Mouse (Mus musculus): Measurements from ENCODE around the gene Atp6ap1. TPM values are rescaled to one million over a fixed set of nuclear protein-coding genes. Genes with fewer than 3 reads are reported as not detected.

The Atp6ap1 gene
- 79.2 and 79.8 TPM in 2 replicates for polyA plus RNA-seq (2015; fragmentation: Nextera tagmentation; extraction: Ambion mirVana)

DNA sequence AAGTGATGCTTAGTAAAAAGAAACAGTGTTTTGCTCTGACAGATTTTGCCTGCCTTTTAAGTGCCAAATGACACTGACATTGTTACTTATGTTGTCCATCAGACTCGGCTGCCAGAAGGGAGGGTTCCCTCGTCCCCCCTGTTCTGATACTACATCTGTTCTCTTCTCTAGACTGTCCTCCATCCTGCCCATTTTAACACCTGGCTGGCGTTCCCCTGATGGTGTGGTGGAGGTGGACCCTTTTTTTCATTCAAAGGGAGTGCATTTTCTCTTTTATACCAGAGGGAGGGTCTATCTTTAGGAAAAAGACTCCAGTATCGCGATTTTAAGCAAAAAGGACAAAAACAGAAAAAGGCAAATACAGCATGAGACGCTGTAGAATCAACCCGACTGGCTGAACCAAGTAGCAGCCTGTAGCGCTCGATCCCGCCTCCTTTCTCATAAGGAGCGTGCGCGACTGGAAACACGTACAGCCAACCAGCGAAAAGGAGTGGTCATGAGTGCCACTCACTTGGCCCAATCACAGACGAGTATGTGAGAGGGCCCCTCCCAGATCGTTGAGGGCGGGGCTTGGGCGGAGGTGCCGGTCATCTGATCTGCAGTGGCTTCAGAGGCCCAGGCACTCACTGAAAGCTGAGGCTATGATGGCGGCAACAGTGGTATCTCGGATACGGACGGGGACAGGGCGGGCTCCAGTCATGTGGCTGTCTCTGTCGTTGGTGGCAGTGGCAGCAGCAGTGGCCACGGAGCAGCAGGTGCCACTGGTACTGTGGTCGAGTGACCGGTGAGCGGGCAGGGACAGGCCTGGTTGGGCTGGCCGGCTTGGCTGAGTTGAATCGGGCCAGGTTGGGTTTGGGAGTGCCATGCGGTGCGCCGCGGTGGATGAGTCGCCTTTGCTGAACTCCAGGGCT, at the start of gene Atp6ap1:
Gene Atp6ap1 (plus strand): TSS at position 560 of the 911 bp plus-strand sequence.
- peak; percentile 99 for ATAC-seq (ENCODE audit: low read depth)
- peaks cover 4% of the 10 kb centered on the region; the same call in 1 of the 2 replicates for H3K4me1 ChIP-seq (ENCODE audit: control insufficient read depth, low read depth, low read length)
- no peaks in the 10 kb centered on the region for H3K9me3 ChIP-seq (replicated peaks; ENCODE audit: control insufficient read depth, low read length)
- H3K9ac ChIP-seq (ENCODE audit: low read depth, low read length) = peak within 1 kb of the TSS; percentile 85
- peak within 1 kb of the TSS; percentile 79 for H3K4me3 ChIP-seq (ENCODE audit: low read depth, low read length)
- H3K36me3 ChIP-seq (ENCODE audit: control insufficient read depth, insufficient read depth) = peaks cover 7% of the 10 kb centered on the region; the same call in 1 of the 2 replicates
- peak within 1 kb of the TSS; percentile 69 for H3K4me2 ChIP-seq (ENCODE audit: low read depth, low read length)
- whole genome bisulfite sequencing (ENCODE audit: insufficient replicate concordance) = 19% methylated on average over 37 of the region's 37 CpGs
- peak within 1 kb of the TSS; percentile 84 for H3K27ac ChIP-seq (ENCODE audit: low read length)
- H3K27me3 ChIP-seq (ENCODE audit: control insufficient read depth, insufficient read depth, low read depth, low read length) = no peaks in the 10 kb centered on the region

DNA sequence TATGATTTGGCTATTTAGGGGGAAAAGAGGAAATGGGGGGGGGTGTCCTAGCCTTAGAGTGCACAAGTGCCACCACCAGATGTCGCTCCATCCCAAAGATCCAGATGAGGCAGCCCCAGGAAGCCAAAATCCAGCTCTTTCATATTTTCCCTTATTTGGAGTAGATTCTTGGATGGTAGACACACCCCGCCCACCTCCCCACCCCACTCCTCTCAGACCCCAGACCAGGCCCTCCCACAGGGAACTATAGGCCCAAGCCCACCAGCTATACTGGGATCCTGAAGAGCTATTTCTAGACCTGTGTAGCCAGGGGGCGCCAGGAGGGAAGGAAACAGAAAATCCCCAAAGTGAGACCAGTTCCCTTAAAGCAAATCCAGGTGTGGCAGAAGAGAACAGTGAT, 48.2 kb upstream of the Atp6ap1 start:
- Histone ChIP-seq H3K4me3 (ENCODE audit: low read depth, low read length) (no peak overlapping the region), H3K36me3 (ENCODE audit: control insufficient read depth, insufficient read depth) (no peaks in the 10 kb centered on the region), H3K9me3 (replicated peaks; ENCODE audit: control insufficient read depth, low read length) (no peaks in the 10 kb centered on the region), H3K4me2 (ENCODE audit: low read depth, low read length) (no peak overlapping the region), H3K4me1 (ENCODE audit: control insufficient read depth, low read depth, low read length) (peaks cover 19% of the 10 kb centered on the region), H3K27me3 (ENCODE audit: control insufficient read depth, insufficient read depth, low read depth, low read length) (no peaks in the 10 kb centered on the region; the same call in 1 of the 2 replicates), H3K9ac (ENCODE audit: low read depth, low read length) (no peak overlapping the region), H3K27ac (ENCODE audit: low read length) (no peak overlapping the region)
- no peak for ATAC-seq (ENCODE audit: low read depth)
- WGBS (ENCODE audit: insufficient replicate concordance) = 10% methylated on average over 3 of the region's 3 CpGs

- peak within 1 kb of the TSS; percentile 45 for H3K9ac ChIP-seq (ENCODE audit: low read depth, low read length)
- no peak within 1 kb of the TSS for H3K27ac ChIP-seq (ENCODE audit: low read length)
- ATAC-seq (ENCODE audit: low read depth) = no peak
- no peaks in the 10 kb centered on the region; the same call in 1 of the 2 replicates for H3K27me3 ChIP-seq (ENCODE audit: control insufficient read depth, insufficient read depth, low read depth, low read length)
- H3K9me3 ChIP-seq (replicated peaks; ENCODE audit: control insufficient read depth, low read length) = no peaks in the 10 kb centered on the region
- 25% methylated on average over 38 of the region's 38 CpGs for WGBS (ENCODE audit: insufficient replicate concordance)
- no peaks in the 10 kb centered on the region for H3K36me3 ChIP-seq (ENCODE audit: control insufficient read depth, insufficient read depth)
- peaks cover 9% of the 10 kb centered on the region; the same call in 1 of the 2 replicates for H3K4me1 ChIP-seq (ENCODE audit: control insufficient read depth, low read depth, low read length)
- H3K4me3 ChIP-seq (ENCODE audit: low read depth, low read length) = peak within 1 kb of the TSS; percentile 51
- peak within 1 kb of the TSS; percentile 64 for H3K4me2 ChIP-seq (ENCODE audit: low read depth, low read length)
These were observed 47.3 kb upstream of the Atp6ap1 start, which contains the start of gene Flna for GRCm38 (mm10) chrX:74249615-74250014. Flna (minus strand) TSS chrX:74249820.

DNA sequence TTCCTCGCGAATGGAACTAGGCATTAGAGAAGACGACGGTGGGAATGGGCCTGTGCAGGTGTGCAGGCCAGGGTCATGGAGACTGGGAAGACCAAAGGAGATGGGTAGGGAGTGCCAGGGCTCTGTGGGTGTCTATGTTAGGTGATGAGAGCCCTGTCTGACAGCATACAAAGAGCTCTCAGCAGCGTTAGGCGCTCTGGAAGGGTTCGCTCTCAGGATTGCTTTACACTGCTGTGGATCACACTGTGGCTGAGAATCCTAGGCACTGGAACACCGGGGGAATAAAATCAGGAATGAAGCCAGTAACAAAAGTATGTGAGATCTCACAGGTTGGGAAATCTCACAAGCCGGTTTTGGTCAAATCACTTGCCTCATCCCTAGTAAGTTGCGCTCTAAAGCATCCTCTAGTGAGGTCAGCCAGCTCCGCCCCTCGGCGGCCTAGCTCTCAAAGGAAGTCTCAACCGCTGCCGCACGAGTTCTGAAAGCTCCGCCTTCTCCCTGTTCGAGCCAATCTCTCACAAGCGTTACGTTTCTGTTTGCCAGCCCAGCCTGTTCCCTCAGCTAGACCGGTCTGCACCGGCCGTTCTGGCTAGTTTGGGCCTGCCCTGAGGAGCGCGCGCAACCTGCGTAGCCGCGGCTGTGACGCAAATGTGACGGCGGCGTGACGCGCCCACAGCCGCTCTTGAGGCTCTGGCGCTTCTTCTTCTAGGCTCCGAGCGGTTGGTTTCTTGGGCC, 42.6 kb upstream of the Atp6ap1 start, which contains the start of gene Emd:
Gene Emd (plus strand): TSS at position 535 of the 735 bp plus-strand sequence.
- Histone ChIP-seq H3K4me1 (ENCODE audit: control insufficient read depth, low read depth, low read length) (peaks cover 4% of the 10 kb centered on the region; the same call in 1 of the 2 replicates), H3K9me3 (replicated peaks; ENCODE audit: control insufficient read depth, low read length) (no peaks in the 10 kb centered on the region), H3K4me2 (ENCODE audit: low read depth, low read length) (peak within 1 kb of the TSS; percentile 80), H3K27ac (ENCODE audit: low read length) (peak within 1 kb of the TSS; percentile 87), H3K27me3 (ENCODE audit: control insufficient read depth, insufficient read depth, low read depth, low read length) (no peaks in the 10 kb centered on the region; the same call in 1 of the 2 replicates), H3K36me3 (ENCODE audit: control insufficient read depth, insufficient read depth) (peaks cover 4% of the 10 kb centered on the region; the same call in 1 of the 2 replicates), H3K4me3 (ENCODE audit: low read depth, low read length) (peak within 1 kb of the TSS; percentile 74), H3K9ac (ENCODE audit: low read depth, low read length) (peak within 1 kb of the TSS; percentile 81)
- 33% methylated on average over 39 of the region's 39 CpGs for WGBS (ENCODE audit: insufficient replicate concordance)
- peak; percentile 99 for ATAC-seq (ENCODE audit: low read depth)

- peaks cover 3% of the 10 kb centered on the region; the same call in 1 of the 2 replicates for H3K4me1 ChIP-seq (ENCODE audit: control insufficient read depth, low read depth, low read length)
- 20% methylated on average over 31 of the region's 31 CpGs for WGBS (ENCODE audit: insufficient replicate concordance)
These were observed 41.9 kb upstream of the Atp6ap1 start for GRCm38 (mm10) chrX:74254888-74255565.

GRCm38 (mm10) chrX:74257746-74258145, 39.2 kb upstream of the Atp6ap1 start:
- no peak overlapping the region for H3K27ac ChIP-seq (ENCODE audit: low read length)
- H3K36me3 ChIP-seq (ENCODE audit: control insufficient read depth, insufficient read depth) = peaks cover 4% of the 10 kb centered on the region; the same call in 1 of the 2 replicates
- no peaks in the 10 kb centered on the region for H3K9me3 ChIP-seq (replicated peaks; ENCODE audit: control insufficient read depth, low read length)
- H3K4me1 ChIP-seq (ENCODE audit: control insufficient read depth, low read depth, low read length) = peaks cover 3% of the 10 kb centered on the region; the same call in 1 of the 2 replicates
- H3K4me3 ChIP-seq (ENCODE audit: low read depth, low read length) = no peak overlapping the region
- ATAC-seq (ENCODE audit: low read depth) = no peak
- H3K27me3 ChIP-seq (ENCODE audit: control insufficient read depth, insufficient read depth, low read depth, low read length) = no peaks in the 10 kb centered on the region
- H3K4me2 ChIP-seq (ENCODE audit: low read depth, low read length) = no peak overlapping the region
- H3K9ac ChIP-seq (ENCODE audit: low read depth, low read length) = no peak overlapping the region
- 62% methylated on average over 3 of the region's 3 CpGs for WGBS (ENCODE audit: insufficient replicate concordance)

More at GRCm38 (mm10) chrX:74254888-74255565, 41.9 kb upstream of the Atp6ap1 start:
- H3K9ac ChIP-seq (ENCODE audit: low read depth, low read length) = peak overlapping the region; percentile 81
- ATAC-seq (ENCODE audit: low read depth) = peak; percentile 49; the same call in 1 of the 2 replicates
- H3K27me3 ChIP-seq (ENCODE audit: control insufficient read depth, insufficient read depth, low read depth, low read length) = no peaks in the 10 kb centered on the region
- peak overlapping the region; percentile 80 for H3K4me2 ChIP-seq (ENCODE audit: low read depth, low read length)
- peaks cover 4% of the 10 kb centered on the region; the same call in 1 of the 2 replicates for H3K36me3 ChIP-seq (ENCODE audit: control insufficient read depth, insufficient read depth)
- H3K4me3 ChIP-seq (ENCODE audit: low read depth, low read length) = peak overlapping the region; percentile 74
- H3K9me3 ChIP-seq (replicated peaks; ENCODE audit: control insufficient read depth, low read length) = no peaks in the 10 kb centered on the region
- peak overlapping the region; percentile 87 for H3K27ac ChIP-seq (ENCODE audit: low read length)

- 30% methylated on average over 3 of the region's 3 CpGs for WGBS (ENCODE audit: insufficient replicate concordance)
These were observed 27.2 kb upstream of the Atp6ap1 start for GRCm38 (mm10) chrX:74269736-74270061.

More at GRCm38 (mm10) chrX:74269736-74270061, 27.2 kb upstream of the Atp6ap1 start:
- H3K4me2 ChIP-seq (ENCODE audit: low read depth, low read length) = peak overlapping the region; percentile 80
- H3K27ac ChIP-seq (ENCODE audit: low read length) = peak overlapping the region; percentile 92
- H3K36me3 ChIP-seq (ENCODE audit: control insufficient read depth, insufficient read depth) = peaks cover 5% of the 10 kb centered on the region; the same call in 1 of the 2 replicates
- no peak for ATAC-seq (ENCODE audit: low read depth)
- no peaks in the 10 kb centered on the region for H3K27me3 ChIP-seq (ENCODE audit: control insufficient read depth, insufficient read depth, low read depth, low read length)
- H3K4me1 ChIP-seq (ENCODE audit: control insufficient read depth, low read depth, low read length) = no peaks in the 10 kb centered on the region; the same call in 1 of the 2 replicates
- H3K4me3 ChIP-seq (ENCODE audit: low read depth, low read length) = peak overlapping the region; percentile 72
- H3K9me3 ChIP-seq (replicated peaks; ENCODE audit: control insufficient read depth, low read length) = no peaks in the 10 kb centered on the region
- peak overlapping the region; percentile 65 for H3K9ac ChIP-seq (ENCODE audit: low read depth, low read length)
